Comparison of ENCODE assay signal across 23 mouse cellular contexts in genomic region chr5:65003946-65004535, GRCm38 (mm10). TPM values are rescaled to one million over a fixed set of nuclear protein-coding genes. Genes with fewer than 3 reads are reported as not detected.
DNase-seq lines count a peak whose midpoint lies in the region; ATAC-seq and TF ChIP-seq lines count a peak whose summit lies in the region.
"Had no signal": no experiment of that assay in that cellular context is flagged by ENCODE, and none has a peak within 500 bp of the region (broad histone marks: within the 10 kb centered on the region; RNA-seq: fewer than 3 reads in every experiment).

No protein-coding gene starts in this region.

- ATAC-seq in forebrain, embryonic 11.5 days (replicated peaks; ENCODE audit: low FRiP score) = no peak
- ATAC-seq in Patski = peak; percentile 52
- 0 out of 2 replicates have a peak, but pooled peaks have one; percentile 33 for ATAC-seq in neural tube, embryonic 14.5 days (ENCODE audit: low read depth)
- ATAC-seq in lung, postnatal 0 days = no peak
- ATAC-seq: activated CD4-positive, CD25-positive, alpha-beta regulatory T cell, adult 4 months; intestine, postnatal 0 days had no signal

- no peaks in the 10 kb centered on the region for H3K27me3 ChIP-seq in forebrain, embryonic 10.5 days (ENCODE audit: poor library complexity, severe bottlenecking)
- no peaks in the 10 kb centered on the region for H3K27me3 ChIP-seq in forebrain, embryonic 11.5 days (ENCODE audit: control insufficient read depth, insufficient read depth, low read length)
- H3K27me3 ChIP-seq in Patski = no peaks in the 10 kb centered on the region
- H3K27me3 ChIP-seq in neural tube, embryonic 14.5 days (ENCODE audit: control insufficient read depth, insufficient read depth, low read length) = no peaks in the 10 kb centered on the region
- H3K27me3 ChIP-seq in lung, postnatal 0 days (replicated peaks; ENCODE audit: insufficient read depth, low read length) = no peaks in the 10 kb centered on the region
- H3K27me3 ChIP-seq: CH12.LX; forebrain, embryonic 12.5 days; heart, embryonic 15.5 days had no signal

- TF ChIP-seq EP300 in lung, postnatal 0 days (IDR thresholded peaks at IDR 0.05) = no peak

- H3K9ac ChIP-seq in forebrain, embryonic 11.5 days (ENCODE audit: low read length) = no peak overlapping the region
- H3K9ac ChIP-seq in neural tube, embryonic 14.5 days (replicated peaks; ENCODE audit: low read depth, low read length) = no peak overlapping the region
- H3K9ac ChIP-seq in lung, postnatal 0 days (replicated peaks; ENCODE audit: low read depth) = no peak overlapping the region
- H3K9ac ChIP-seq: forebrain, embryonic 12.5 days; liver, embryonic 14.5 days; lung, embryonic 14.5 days had no signal

- in situ Hi-C loops in Patski (cut with MboI; ENCODE audit: low pct_unique_long_range_greater_than_20kb) = loop anchor here (5.0 kb wide), 1 partner anchor 203 kb away; no protein-coding TSS in a partner anchor

- no peaks in the 10 kb centered on the region for H3K9me3 ChIP-seq in forebrain, embryonic 10.5 days
- H3K9me3 ChIP-seq in forebrain, embryonic 11.5 days (ENCODE audit: control insufficient read depth, low read length) = no peaks in the 10 kb centered on the region
- H3K9me3 ChIP-seq in neural tube, embryonic 14.5 days (ENCODE audit: control insufficient read depth, low read length) = no peaks in the 10 kb centered on the region
- H3K9me3 ChIP-seq in lung, postnatal 0 days (ENCODE audit: low read length) = no peaks in the 10 kb centered on the region
- H3K9me3 ChIP-seq: forebrain, embryonic 12.5 days; G1E; heart, embryonic 15.5 days had no signal

- H3K4me3 ChIP-seq in forebrain, embryonic 10.5 days = no peak overlapping the region
- no peak overlapping the region for H3K4me3 ChIP-seq in forebrain, embryonic 11.5 days (ENCODE audit: low read depth, low read length)
- H3K4me3 ChIP-seq in neural tube, embryonic 14.5 days (ENCODE audit: low read depth, low read length) = no peak overlapping the region
- H3K4me3 ChIP-seq in lung, postnatal 0 days (ENCODE audit: low read depth, low read length) = no peak overlapping the region
- H3K4me3 ChIP-seq: forebrain, embryonic 12.5 days; heart, embryonic 15.5 days had no signal

- peaks cover 22% of the 10 kb centered on the region for H3K4me1 ChIP-seq in forebrain, embryonic 10.5 days
- peaks cover 4% of the 10 kb centered on the region; the same call in 1 of the 2 replicates for H3K4me1 ChIP-seq in forebrain, embryonic 11.5 days (replicated peaks; ENCODE audit: control insufficient read depth, insufficient read depth, low read length)
- peaks cover 3% of the 10 kb centered on the region; the same call in 1 of the 2 replicates for H3K4me1 ChIP-seq in neural tube, embryonic 14.5 days (ENCODE audit: control insufficient read depth, insufficient read depth, low read length)
- H3K4me1 ChIP-seq in lung, postnatal 0 days (ENCODE audit: insufficient read depth, low read depth, low read length) = no peaks in the 10 kb centered on the region
- H3K4me1 ChIP-seq: heart, embryonic 15.5 days had no signal

- no peak for DNase-seq in forebrain, embryonic 10.5 days (ENCODE audit: extremely low spot score, low spot score)
- no peak for DNase-seq in forebrain, embryonic 11.5 days (ENCODE audit: low spot score)
- peak; percentile 19 for DNase-seq in kidney, postnatal 14 days
- no peak for DNase-seq in kidney, adult 8-10 months
- DNase-seq in Patski (ENCODE audit: low read depth, low spot score) = peak; percentile 51
- no peak for DNase-seq in lung, postnatal 0 days (ENCODE audit: low spot score)
- DNase-seq: adrenal gland, postnatal 10 days; cerebellum, adult 8-10 months; cerebellum, postnatal 36 days; heart, postnatal 36 days; kidney, postnatal 25 days; lung, embryonic 14.5 days; lung, postnatal 4 days; right cerebral cortex, postnatal 25 days; spleen, adult 18-20 months had no signal

- 53% methylated on average over 7 of the region's 7 CpGs for WGBS in forebrain, embryonic 10.5 days
- WGBS in forebrain, embryonic 11.5 days = 55% methylated on average over 7 of the region's 7 CpGs
- 59% methylated on average over 7 of the region's 7 CpGs for WGBS in neural tube, embryonic 14.5 days
- 65% methylated on average over 7 of the region's 7 CpGs for WGBS in lung, postnatal 0 days

- no peaks in the 10 kb centered on the region for H3K36me3 ChIP-seq in forebrain, embryonic 10.5 days (replicated peaks)
- no peaks in the 10 kb centered on the region for H3K36me3 ChIP-seq in forebrain, embryonic 11.5 days (ENCODE audit: control insufficient read depth, insufficient read depth, low read length)
- no peaks in the 10 kb centered on the region for H3K36me3 ChIP-seq in neural tube, embryonic 14.5 days (ENCODE audit: control insufficient read depth, insufficient read depth, low read length)
- 0 out of 2 replicates have a peak, but pooled peaks cover 10% of the 10 kb centered on the region for H3K36me3 ChIP-seq in lung, postnatal 0 days (ENCODE audit: insufficient read depth, low read length)
- H3K36me3 ChIP-seq: forebrain, embryonic 12.5 days; G1E had no signal

- POLR2A ChIA-PET in Patski (lab: Charles Lee) = interaction anchor here (0.7 to 1.2 kb wide), 2 partner anchors 15 to 196 kb away, joined by 3 read pairs; no protein-coding TSS in a partner anchor

- no peak overlapping the region for H3K4me2 ChIP-seq in forebrain, embryonic 11.5 days (ENCODE audit: low read depth, low read length, severe bottlenecking)
- no peak overlapping the region for H3K4me2 ChIP-seq in neural tube, embryonic 14.5 days (ENCODE audit: low read depth, low read length)
- no peak overlapping the region for H3K4me2 ChIP-seq in lung, postnatal 0 days (replicated peaks; ENCODE audit: low read depth, low read length)
- H3K4me2 ChIP-seq: forebrain, embryonic 12.5 days; heart, embryonic 15.5 days; lung, embryonic 14.5 days had no signal

- CTCF ChIA-PET in Patski (lab: Charles Lee) = interaction anchor here (0.7 to 2.4 kb wide), 27 partner anchors 10 to 289 kb away, joined by 3 to 9 read pairs (median 3); no protein-coding TSS in a partner anchor

- H3K27ac ChIP-seq in forebrain, embryonic 10.5 days = peak overlapping the region; percentile 44; the same call in 1 of the 2 replicates
- H3K27ac ChIP-seq in forebrain, embryonic 11.5 days (ENCODE audit: low read depth, low read length) = no peak overlapping the region
- H3K27ac ChIP-seq in neural tube, embryonic 14.5 days (ENCODE audit: low read depth, low read length) = no peak overlapping the region
- no peak overlapping the region for H3K27ac ChIP-seq in lung, postnatal 0 days (ENCODE audit: low read length)
- H3K27ac ChIP-seq: heart, embryonic 15.5 days; liver, embryonic 14.5 days had no signal

- TF ChIP-seq CTCF in Patski (IDR thresholded peaks at IDR 0.05) = no peak
- no peak for TF ChIP-seq CTCF in lung, postnatal 0 days (IDR thresholded peaks at IDR 0.05)

RNA-seq across cellular contexts. Expression of gene Fam114a1, which starts 34.2 kb away (rescaled TPM):
- polyA plus RNA-seq in forebrain, embryonic 10.5 days (2016; fragmentation: Nextera tagmentation; extraction: Ambion mirVana) = 11.7 and 13.6 TPM in 2 replicates
- 14.1 and 16.1 TPM in 2 replicates for polyA plus RNA-seq in forebrain, embryonic 11.5 days (2014; fragmentation: Nextera tagmentation; extraction: Ambion mirVana)
- polyA plus RNA-seq in Patski (2021) = 29.7 TPM
- 3.4 and 11.6 TPM in 2 replicates for polyA plus RNA-seq in neural tube, embryonic 14.5 days (2014; fragmentation: Nextera tagmentation; extraction: Ambion mirVana)
- polyA plus RNA-seq in lung, postnatal 0 days (2015; fragmentation: Nextera tagmentation; extraction: Ambion mirVana) = 26.3 and 30.9 TPM in 2 replicates
- polyA plus RNA-seq: G1E had no signal

RNA-seq across cellular contexts. Expression of gene Tlr6, which starts 44.1 kb away (rescaled TPM):
- 0.12 and 0.26 TPM in 2 replicates for polyA plus RNA-seq in forebrain, embryonic 10.5 days (2016; fragmentation: Nextera tagmentation; extraction: Ambion mirVana)
- polyA plus RNA-seq in forebrain, embryonic 11.5 days (2014; fragmentation: Nextera tagmentation; extraction: Ambion mirVana) = 0.32 and 0.45 TPM in 2 replicates
- 1.6 TPM for polyA plus RNA-seq in Patski (2021)
- polyA plus RNA-seq in neural tube, embryonic 14.5 days (2014; fragmentation: Nextera tagmentation; extraction: Ambion mirVana) = 0.20 and 0.39 TPM in 2 replicates
- 0.68 and 0.99 TPM in 2 replicates for polyA plus RNA-seq in lung, postnatal 0 days (2015; fragmentation: Nextera tagmentation; extraction: Ambion mirVana)
- polyA plus RNA-seq: G1E had no signal

Comparison
In these comparisons a context has a peak if more than half of its experiments do, and no peak if none do; other contexts are left out.
1. DNase-seq: peak in kidney, postnatal 14 days (single experiment) and Patski (single experiment); none in forebrain, embryonic 10.5 days (single experiment), forebrain, embryonic 11.5 days (single experiment), kidney, adult 8-10 months (0 of 2) and lung, postnatal 0 days (single experiment).
2. ATAC-seq: peak in Patski (single experiment) and neural tube, embryonic 14.5 days (single experiment); none in forebrain, embryonic 11.5 days (single experiment) and lung, postnatal 0 days (single experiment).